Mouse (Mus musculus) left cerebral cortex, adult 8-10 months (tissue): Measurements from ENCODE around the gene Gata1. TPM values are rescaled to one million over a fixed set of nuclear protein-coding genes. Genes with fewer than 3 reads are reported as not detected.
A peak's percentile ranks its signal among the peaks of the same experiment; 100 is the strongest.
"Not testable (repeated sequence)": the region's sequence is repeated elsewhere in the genome, so short reads cannot be mapped to it uniquely, and the experiment has no call there.

Experiments used
- DNase-seq, 2 experiments: peaks; one replicate each; pipeline ENCODE4 v3.0.0; 2022; ENCODE audit warnings: low spot score in 2 of 2
- total RNA-seq, 4 experiments: library from RNA; stranded (reverse); gene quantifications; 2 replicates each; pipeline ENCODE4 v1.2.4; 2022

The Gata1 gene
- total RNA-seq, 4 experiments from 2014 or later: not detected

DNA sequence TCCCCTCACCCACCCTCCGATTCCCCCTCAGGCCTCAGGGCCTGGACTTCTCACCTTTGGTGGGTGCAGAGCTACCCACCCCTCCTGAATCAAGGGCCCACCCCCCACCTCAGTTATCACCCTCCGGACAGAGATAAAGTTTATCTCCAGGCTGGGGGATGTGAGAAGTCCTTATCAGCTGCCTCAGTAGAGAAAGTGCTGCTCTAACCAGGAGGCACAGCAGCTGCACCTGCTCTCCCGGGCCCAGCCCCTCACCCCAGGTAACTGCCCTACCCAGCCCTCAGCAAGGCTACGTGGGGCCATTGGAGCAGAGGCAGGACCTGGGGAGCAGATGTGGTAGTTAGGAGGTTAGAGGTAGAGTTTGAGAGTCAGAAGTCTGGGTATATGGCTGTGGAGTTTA is 11.7 kb downstream of the Gata1 start:
- no peak for DNase-seq

DNA sequence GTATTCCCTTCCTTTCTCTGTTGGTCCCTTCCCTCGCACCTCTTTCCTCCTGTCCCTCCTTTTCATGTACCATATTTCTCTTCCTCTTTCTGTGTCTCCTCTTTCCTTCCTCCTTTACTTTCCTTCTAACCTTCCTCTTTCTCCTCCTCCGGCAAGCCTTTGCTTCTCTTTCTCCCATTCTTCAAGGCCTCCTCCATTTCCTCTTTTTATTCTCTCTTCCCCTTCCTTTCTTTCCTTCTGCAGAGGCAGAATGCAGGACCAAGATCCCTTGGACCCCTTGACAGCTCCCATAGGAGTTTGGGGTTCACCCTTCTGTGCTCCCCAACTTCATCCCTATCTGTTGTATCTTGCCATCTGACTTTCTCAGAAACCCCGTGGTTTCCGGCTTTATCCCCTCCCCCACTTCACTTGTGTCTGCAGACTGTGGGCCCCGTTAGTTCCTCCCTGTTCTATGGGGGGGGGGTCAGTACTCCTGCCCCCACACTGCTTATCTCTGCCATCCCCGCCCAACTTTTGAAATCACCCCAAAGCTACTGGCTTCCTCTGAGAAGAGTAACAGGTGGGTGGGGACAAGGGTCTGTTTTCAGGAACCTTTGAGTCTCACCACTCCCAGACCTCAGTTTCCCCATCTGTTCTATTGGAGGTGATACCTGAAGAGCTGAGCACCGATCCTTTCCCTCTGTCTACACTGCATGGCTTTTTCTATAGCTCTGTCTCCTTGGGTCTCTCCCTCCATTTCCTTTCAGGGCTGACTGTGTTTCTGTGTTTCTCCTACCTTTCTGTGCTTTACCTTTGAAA is 13.8 kb downstream of the Gata1 start:
- no peak for DNase-seq

DNA sequence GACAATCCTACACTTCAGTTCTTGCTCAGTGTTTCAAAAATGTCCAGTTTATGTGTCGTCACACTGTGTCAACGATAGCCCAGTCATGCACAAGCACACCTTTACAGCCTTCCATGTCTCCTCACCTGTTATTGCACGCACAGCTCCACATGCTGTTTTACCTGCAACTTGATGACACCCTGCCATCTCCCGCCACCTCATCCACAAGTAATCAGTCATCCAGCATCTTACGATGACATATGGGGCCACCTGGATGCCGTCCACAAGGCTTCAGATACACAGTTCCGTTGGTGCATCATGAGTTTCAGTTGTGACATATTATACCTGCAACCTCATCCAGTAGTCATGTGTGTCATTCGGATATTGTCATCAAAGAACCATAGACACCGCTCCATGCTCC is 19.0 kb downstream of the Gata1 start:
- DNase-seq: no peak

DNA sequence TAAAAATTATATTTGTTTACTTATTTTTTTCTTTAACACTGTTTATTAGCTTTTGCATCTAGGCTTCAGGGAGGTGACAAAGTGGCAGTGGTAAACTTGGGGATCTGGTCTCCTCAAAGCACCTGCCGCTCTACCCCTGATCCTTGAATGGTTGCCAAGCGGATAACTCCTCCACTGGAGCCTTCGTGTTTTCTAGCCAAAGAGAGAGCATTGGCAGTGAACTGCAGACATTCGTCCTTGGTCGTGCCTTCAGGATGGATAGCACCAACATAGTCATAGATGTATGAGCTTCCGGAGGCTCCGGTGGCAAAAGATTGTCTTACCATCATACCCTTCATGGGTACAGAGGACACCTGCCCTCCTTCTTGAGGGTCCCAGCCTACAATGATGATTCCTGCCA is 27.8 kb downstream of the Gata1 start:
- no peak for DNase-seq

DNA sequence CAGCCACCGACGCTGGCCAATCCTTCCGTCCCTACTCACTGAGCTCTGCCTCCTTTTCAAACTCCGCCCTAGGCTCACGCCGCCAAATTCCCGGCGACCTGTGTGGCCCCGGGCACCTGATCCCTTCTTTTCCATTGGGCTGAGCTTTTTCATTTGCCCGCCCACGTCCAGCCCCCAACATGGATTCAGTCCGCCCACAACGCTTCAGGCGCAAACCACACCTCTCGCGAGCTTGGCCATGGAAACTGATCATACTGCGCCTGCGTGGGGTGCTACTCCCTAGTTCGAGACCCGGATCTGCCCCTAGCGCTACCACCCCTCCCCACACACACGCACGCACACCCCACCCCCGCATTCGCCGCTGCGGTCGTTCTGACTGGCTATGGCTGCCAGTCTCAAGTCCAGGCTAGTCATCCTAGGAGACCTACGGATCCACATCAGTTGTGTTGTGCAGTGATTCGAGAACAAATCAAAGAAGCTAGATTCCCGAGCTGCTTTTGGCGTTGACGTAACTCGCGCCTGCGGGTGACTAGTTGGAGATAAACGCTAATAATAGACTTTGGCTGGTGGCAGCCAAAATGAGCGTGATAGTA is 29.9 kb downstream of the Gata1 start:
- DNase-seq: peak; percentile 76 to 97

DNA sequence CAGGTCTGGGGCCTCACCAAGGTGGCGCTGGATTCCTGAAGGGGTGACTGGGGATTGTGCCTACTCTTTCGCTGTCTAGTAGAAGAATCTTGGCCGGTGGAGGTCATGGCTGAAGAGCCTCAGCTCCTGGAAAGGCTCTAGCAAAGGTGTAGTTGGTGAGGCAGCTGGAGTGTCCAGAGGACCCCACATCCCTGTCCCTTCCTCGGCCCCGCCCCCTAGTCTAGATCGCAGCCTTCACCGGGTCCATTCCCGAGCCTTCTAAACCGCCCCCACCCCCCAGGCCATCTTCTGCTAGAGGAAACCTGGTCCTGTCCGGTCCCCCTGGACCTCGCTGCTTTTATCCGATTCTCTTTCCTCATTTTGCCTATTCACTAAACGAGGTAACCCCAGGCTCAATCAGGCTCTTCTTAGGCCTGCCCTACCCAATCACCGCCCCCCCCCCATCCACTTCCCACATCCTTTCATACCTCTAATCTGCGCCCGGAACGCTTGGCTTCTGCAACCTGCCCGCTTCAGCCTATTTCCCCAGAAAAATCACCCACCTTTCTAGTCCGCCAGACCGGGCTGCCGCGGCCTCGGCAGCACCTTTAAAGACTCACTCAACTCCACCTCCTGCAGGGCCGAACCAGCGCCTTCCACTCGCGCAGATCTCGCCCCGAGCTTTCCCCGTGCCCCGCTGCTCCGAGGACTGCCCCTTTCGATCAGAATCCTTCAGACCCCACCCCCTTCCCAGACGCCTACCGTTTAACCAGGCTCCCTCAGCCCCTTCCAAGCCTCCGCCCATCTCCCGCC is 30.6 kb downstream of the Gata1 start, which contains the start of gene Hdac6:
Hdac6 (minus strand) TSS at position 782 of the 792 bp plus-strand sequence.
- DNase-seq: no peak

DNA sequence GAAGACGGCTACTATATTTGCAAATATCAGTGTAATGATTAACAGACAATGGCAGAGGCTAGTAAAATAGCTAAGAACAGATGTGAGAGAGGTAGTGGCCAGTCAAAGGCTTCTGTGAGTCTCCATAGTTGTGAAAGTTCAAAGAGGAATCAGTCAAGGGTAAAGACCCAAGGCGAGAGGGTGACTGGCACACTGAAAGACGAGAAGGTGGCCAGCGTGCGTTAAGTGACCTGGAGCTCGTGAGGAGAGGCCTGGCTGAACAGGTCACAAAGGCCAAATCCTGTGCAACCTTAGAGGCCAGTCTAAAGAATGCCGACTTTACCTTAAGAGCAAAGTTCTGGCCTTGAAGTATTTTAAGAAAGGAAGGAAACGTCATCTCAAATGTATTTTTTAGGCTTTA is 32.3 kb downstream of the Gata1 start:
- DNase-seq: no peak

DNA sequence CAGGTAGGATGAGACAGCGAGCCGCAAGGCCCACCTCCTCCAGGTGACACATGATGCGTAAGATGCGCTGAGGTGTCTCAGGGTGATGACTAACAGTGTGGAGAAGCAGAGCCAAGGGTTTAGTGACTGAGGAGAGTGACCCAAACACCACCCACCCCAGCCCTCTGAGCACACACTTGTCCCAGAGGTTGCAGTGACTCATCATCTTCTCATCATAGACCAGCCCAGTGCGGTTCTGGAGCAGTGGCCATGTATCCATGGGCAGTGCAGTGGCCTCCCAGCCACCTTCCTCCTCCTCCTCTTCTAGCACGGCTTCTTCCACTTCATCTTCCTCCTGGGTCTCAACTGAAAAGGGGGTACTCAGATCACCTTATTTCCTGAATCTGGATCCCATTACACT is 40.2 kb downstream of the Gata1 start:
- DNase-seq: no peak

DNA sequence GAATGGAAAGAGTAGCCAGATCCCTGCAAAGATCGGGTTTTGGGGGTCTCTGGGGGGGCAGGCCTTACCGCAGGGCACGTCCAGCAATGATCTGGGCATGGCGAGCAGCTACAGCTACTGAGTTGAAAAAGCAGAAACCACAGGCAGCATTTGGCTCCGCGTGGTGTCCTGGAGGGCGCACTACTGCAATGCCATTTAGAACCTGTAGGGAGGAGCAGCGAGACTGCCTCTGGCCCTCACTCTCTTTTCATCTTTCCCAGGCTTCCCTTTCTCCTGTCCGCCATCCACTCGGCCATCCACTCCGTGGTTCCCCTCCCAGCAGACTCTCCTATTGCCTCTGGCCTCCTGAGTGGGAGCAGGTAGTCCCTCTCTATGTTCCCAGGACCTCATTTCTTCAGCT is 41.0 kb downstream of the Gata1 start:
- DNase-seq: no peak

DNA sequence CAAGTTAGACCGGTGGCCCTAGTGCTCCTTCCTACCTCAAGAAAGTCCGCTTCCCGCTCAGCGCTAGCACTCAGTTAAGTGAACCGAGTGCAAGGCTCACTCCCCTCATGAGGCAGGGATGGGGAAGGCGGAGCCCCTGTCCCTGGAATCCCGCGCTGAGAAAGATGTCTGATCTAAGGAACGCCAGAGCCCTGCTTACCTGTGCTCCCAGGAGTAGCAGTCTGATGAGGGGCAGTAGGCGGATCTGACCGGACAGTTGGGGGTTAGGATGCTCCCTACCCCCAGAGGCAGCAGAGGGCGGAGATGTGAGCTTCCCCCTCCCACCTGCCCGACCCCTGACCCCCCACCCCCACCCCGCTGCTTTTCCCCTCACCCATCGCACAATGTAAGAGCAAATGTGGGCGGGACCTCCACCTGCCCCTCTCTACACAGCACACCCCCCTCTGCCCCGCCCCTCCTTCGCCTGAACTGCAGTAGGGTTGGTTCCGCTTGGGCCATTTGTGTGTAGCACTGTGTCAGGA is 49.5 kb downstream of the Gata1 start, which contains the start of gene Eras:
Eras (minus strand) TSS at position 338 of the 521 bp plus-strand sequence.
- no peak for DNase-seq

DNA sequence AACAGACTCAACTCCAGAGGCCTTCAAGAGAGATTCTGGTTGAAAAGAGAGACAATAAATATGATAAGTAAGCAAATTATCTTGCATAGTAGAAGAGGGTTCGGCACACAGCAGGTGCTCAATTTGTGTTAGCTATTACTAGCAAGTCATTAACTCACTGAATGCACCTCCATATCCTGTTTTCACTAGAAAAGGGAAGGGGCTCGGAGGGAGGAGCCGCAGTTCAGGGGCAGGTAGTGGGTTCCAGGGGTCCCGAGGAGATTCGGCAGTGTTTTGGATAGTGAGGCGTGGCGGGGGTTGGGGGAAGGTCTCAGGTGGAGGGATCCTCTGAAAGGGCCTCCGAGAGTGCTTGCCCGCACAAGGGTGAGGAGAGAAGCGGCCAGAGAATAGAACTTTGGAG is 50.8 kb downstream of the Gata1 start:
- no peak for DNase-seq

DNA sequence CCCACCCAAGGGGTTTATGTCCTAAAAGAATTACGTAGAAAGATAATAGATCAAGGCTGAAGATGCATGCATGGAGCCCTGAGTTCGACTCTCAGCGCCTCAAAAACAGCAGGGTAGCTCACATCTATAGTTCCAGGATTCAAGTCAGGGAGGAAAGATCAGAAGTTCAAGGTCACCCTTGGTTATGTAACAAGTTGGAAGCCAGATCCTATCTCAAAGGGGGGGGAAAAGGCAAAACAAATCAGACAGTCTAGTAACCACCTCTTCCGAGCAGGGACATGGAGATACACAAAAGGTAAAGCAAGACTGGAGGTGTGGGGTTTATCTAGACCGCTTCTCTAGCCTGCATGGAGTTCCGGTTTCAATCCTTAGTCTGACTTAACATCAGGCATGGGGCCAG is 51.6 kb downstream of the Gata1 start:
- no peak for DNase-seq

DNA sequence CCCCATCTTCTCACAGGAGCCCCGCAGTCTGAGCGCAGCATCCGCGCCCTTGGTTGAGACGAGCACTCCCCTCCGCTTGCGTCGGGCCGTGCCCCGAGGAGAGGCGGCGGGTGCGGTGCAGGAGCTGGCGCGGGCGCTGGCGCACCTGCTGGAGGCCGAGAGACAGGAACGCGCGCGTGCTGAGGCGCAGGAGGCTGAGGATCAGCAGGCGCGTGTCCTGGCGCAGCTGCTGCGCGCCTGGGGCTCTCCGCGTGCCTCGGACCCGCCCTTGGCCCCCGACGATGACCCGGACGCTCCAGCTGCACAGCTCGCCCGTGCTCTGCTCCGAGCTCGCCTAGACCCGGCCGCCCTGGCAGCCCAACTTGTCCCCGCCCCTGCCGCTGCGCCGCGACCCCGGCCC is 55.8 kb downstream of the Gata1 start:
- DNase-seq: no peak

DNA sequence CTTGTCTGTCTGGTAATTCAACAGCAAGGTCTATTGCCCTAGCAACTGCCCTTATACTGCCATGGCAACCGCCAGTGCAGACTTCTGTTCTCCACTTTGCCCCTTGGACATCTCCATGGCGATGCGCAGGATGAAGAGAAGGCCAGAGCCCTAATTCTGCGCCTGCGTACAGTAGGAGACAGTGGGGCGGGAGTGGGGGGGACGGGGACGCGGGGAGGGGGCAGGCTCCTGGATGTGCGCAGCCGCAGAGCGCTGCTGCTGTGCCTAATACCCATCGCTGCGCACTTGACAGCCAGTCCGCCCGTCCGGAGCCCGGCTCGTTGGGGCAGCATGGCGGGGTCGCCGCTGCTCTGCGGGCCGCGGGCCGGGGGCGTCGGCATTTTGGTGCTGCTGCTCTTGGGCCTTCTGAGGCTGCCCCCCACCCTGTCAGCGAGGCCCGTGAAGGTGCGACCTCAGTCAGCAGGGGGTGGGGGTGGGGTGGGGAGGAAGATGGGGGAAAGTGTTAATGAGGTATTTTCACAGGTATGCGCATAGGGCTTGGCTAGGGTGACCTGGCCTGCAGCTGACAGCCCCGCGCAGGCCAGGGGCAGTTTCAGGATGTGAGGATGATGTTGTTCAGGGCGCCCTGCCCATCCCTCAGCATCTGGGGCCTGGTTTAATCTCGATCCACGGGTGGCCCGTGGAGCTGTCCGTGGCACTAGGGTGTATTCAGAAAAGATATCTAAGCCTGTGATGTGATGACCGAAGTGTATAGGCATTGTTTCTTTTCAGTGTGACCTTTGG is 58.1 kb downstream of the Gata1 start, which contains the start of gene Pcsk1n:
Pcsk1n (plus strand) TSS at position 222 of the 783 bp plus-strand sequence.
- DNase-seq: peak in 1 of 2 experiments; percentile 36

DNA sequence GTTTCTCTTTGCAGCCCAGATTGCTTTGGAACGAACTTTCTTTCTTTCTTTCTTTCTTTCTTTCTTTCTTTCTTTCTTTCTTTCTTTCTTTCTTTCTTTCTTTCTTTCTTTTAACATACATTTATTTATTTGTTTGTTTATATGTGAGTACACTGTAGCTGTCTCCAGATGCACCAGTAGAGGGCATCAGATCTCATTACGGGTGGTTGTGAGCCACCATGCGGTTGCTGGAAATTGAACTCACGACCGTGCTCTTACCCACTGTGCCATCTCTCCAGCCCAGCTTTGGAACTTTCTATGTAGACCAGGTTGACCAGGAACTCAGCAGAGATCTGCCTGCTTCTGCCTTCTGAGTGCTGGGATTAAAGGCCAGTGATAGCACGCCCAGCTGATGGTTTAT is 59.9 kb downstream of the Gata1 start:
- DNase-seq: not testable (repeated sequence)

DNA sequence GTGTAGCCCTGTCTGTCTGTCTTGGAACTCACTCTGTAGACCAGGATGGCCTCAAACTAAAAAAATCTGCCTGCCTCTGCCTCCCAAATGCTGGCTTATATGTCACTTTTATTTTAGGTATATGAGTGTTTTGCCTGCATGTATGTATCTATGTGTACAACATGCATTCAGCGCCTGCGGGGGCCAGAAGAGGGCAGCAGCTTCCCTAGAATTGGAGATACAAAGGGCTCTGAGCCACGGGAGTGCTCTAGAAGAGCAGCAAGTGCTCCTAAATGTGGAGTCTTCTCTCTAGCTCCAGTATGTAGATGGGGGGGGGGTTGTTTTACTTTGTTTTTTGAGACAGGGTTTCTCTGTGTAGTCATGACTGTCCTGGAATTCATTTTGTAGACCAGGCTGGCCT is 62.2 kb downstream of the Gata1 start:
- DNase-seq: not testable (repeated sequence)

DNA sequence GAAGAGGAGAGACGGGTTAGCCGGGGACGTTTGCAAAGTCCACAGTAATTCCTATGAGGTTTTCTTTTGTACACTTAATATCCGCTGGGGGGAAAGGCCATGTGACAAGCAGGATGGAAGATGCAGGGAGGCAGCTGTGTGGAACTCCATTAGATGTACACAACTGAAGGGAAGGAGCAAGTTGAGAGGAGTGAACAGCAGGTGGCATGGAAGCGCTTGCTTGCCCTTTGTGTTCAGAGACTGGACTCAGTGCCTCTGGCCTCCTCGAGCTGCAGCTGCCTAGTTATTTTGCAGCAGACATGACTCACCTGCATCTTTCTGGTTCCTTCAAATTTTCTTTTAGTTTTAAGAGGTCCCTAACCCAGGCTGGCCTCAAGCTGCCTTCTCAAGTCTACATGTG is 67.4 kb downstream of the Gata1 start:
- no peak for DNase-seq
